Mouse (Mus musculus) MEL (cell line): ENCODE data around the gene Tmem164. TPM values are rescaled to one million over a fixed set of nuclear protein-coding genes. Genes with fewer than 3 reads are reported as not detected.

Experiments
- DNase-seq: peaks from one replicate; pipeline ENCODE4 v3.0.0; 2011; ENCODE audit warnings: low read depth, low spot score
- H3K27ac ChIP-seq: 2 replicates; pipeline ENCODE4 v1.5.1; 2012; ENCODE audit warnings: low read depth, mild to moderate bottlenecking, control low read depth, low read length, moderate library complexity; ENCODE audit not compliant: control insufficient read depth
- H3K27me3 ChIP-seq, 2 experiments: fragments of 150-350 bp in 1 of 2; sonication (generic) in 1 of 2; 2 replicates each; pipeline ENCODE4 v1.6.1; 2012; ENCODE audit warnings: low read length in 2 of 2, mild to moderate bottlenecking in 2 of 2, improper control_type of control experiment in 1 of 2, moderate library complexity in 1 of 2; ENCODE audit not compliant: insufficient read depth in 2 of 2, control insufficient read depth in 1 of 2
- H3K36me3 ChIP-seq, 2 experiments: 2 replicates each; pipeline ENCODE4 v1.6.1; 2012 to 2014; ENCODE audit warnings: low read length in 2 of 2, improper control_type of control experiment in 1 of 2, inconsistent platforms in 1 of 2, mild to moderate bottlenecking in 1 of 2; ENCODE audit not compliant: insufficient read depth in 2 of 2, control insufficient read depth in 1 of 2
- H3K4me1 ChIP-seq, 2 experiments: fragments of 150-350 bp in 1 of 2; sonication (generic) in 1 of 2; 2 replicates each; pipeline ENCODE4 v1.6.1; 2012; ENCODE audit warnings: low read length in 2 of 2, improper control_type of control experiment in 1 of 2, mild to moderate bottlenecking in 1 of 2; ENCODE audit not compliant: insufficient read depth in 2 of 2, control insufficient read depth in 1 of 2
- H3K4me3 ChIP-seq, 2 experiments: fragments of 150-350 bp in 1 of 2; sonication (generic) in 1 of 2; 2 replicates each; pipeline ENCODE4 v1.5.1; 2012; ENCODE audit warnings: low read depth in 2 of 2, low read length in 2 of 2, mild to moderate bottlenecking in 2 of 2, moderate library complexity in 2 of 2, control low read depth in 1 of 2, improper control_type of control experiment in 1 of 2; ENCODE audit not compliant: control insufficient read depth in 1 of 2, insufficient read depth in 1 of 2
- H3K79me2 ChIP-seq: 2 replicates; pipeline ENCODE4 v1.6.1; 2012; ENCODE audit warnings: mild to moderate bottlenecking, low read length, moderate library complexity; ENCODE audit not compliant: control insufficient read depth, poor library complexity, insufficient read depth
- H3K9ac ChIP-seq: 2 replicates; pipeline ENCODE4 v1.6.1; 2012; ENCODE audit warnings: low read depth, mild to moderate bottlenecking, control low read depth, low read length, moderate library complexity; ENCODE audit not compliant: control insufficient read depth, poor library complexity, severe bottlenecking
- H3K9me3 ChIP-seq: fragments of 150-350 bp; sonication (generic); replicated peaks from 2 replicates; pipeline ENCODE4 v1.6.1; 2012; ENCODE audit warnings: mild to moderate bottlenecking, low read length, improper control_type of control experiment, moderate library complexity; ENCODE audit not compliant: insufficient read depth
- CHD2 ChIP-seq: IDR thresholded peaks from 2 replicates; pipeline ENCODE4 v1.6.1; 2011; ENCODE audit warnings: low read length, improper control_type of control experiment
- CTCF ChIP-seq, 3 experiments: IDR thresholded peaks in 2 of 3; conservative IDR thresholded peaks in 1 of 3; 2 replicates each; pipeline ENCODE4 v1.5.1; 2011 to 2012; ENCODE audit warnings: low read length in 3 of 3, low read depth in 2 of 3, mild to moderate bottlenecking in 2 of 3, improper control_type of control experiment in 1 of 3, inconsistent platforms in 1 of 3, mixed read lengths in 1 of 3, moderate library complexity in 1 of 3; ENCODE audit not compliant: control insufficient read depth in 1 of 3, insufficient read depth in 1 of 3, poor library complexity in 1 of 3, severe bottlenecking in 1 of 3
- GATA1 ChIP-seq: IDR thresholded peaks from 2 replicates; pipeline ENCODE4 v1.6.1; 2011; ENCODE audit warnings: low read depth, low read length, improper control_type of control experiment
- HCFC1 ChIP-seq: IDR thresholded peaks from 2 replicates; pipeline ENCODE4 v1.6.1; 2012; ENCODE audit warnings: low read depth, mild to moderate bottlenecking, inconsistent platforms, low read length, improper control_type of control experiment, moderate library complexity
- JUND ChIP-seq: IDR thresholded peaks from 2 replicates; pipeline ENCODE4 v1.6.1; 2011; ENCODE audit warnings: low read depth, mild to moderate bottlenecking, improper control_type of control experiment, low read length
- MAZ ChIP-seq: IDR thresholded peaks from 2 replicates; pipeline ENCODE4 v1.6.1; 2012; ENCODE audit warnings: low read depth, mild to moderate bottlenecking, inconsistent platforms, low read length, improper control_type of control experiment
- MEF2A ChIP-seq: IDR thresholded peaks from 2 replicates; pipeline ENCODE4 v1.6.1; 2014; ENCODE audit warnings: low read depth, mild to moderate bottlenecking, inconsistent platforms, low read length, improper control_type of control experiment; ENCODE audit not compliant: poor library complexity, insufficient replicate concordance, severe bottlenecking; ENCODE audit errors: extremely low read depth
- MXI1 ChIP-seq: IDR thresholded peaks from 2 replicates; pipeline ENCODE4 v1.6.1; 2011; ENCODE audit warnings: mild to moderate bottlenecking, low read depth, low read length, improper control_type of control experiment
- MYB ChIP-seq: IDR thresholded peaks from 2 replicates; pipeline ENCODE4 v1.6.1; 2011; ENCODE audit warnings: mild to moderate bottlenecking, low read depth, low read length, improper control_type of control experiment
- MYC ChIP-seq: IDR thresholded peaks from 2 replicates; pipeline ENCODE4 v1.6.1; 2011; ENCODE audit warnings: low read depth, mild to moderate bottlenecking, low read length, improper control_type of control experiment, moderate library complexity
- POLR2AphosphoS2 ChIP-seq: IDR thresholded peaks from 2 replicates; pipeline ENCODE4 v1.6.1; 2011; ENCODE audit warnings: low read length, improper control_type of control experiment
- POLR2AphosphoS5 ChIP-seq: IDR thresholded peaks from 2 replicates; pipeline ENCODE4 v1.6.1; 2012; ENCODE audit warnings: low read depth, borderline replicate concordance, mild to moderate bottlenecking, inconsistent platforms, low read length, moderate library complexity, mixed read lengths
- RCOR1 ChIP-seq: IDR thresholded peaks from 2 replicates; pipeline ENCODE4 v1.6.1; 2012; ENCODE audit warnings: low read depth, mild to moderate bottlenecking, inconsistent platforms, low read length, improper control_type of control experiment
- TAL1 ChIP-seq: IDR thresholded peaks from 2 replicates; pipeline ENCODE4 v1.6.1; 2012; ENCODE audit warnings: mild to moderate bottlenecking, inconsistent platforms, low read length, moderate library complexity, mixed read lengths
- USF1 ChIP-seq: IDR thresholded peaks from 2 replicates; pipeline ENCODE4 v1.6.1; 2014; ENCODE audit warnings: low read depth, mild to moderate bottlenecking, inconsistent platforms, low read length, improper control_type of control experiment, moderate library complexity
- ZC3H11A ChIP-seq: IDR thresholded peaks from 2 replicates; pipeline ENCODE4 v1.6.1; 2012; ENCODE audit warnings: low read depth, mild to moderate bottlenecking, inconsistent platforms, low read length, improper control_type of control experiment
- ZKSCAN1 ChIP-seq: IDR thresholded peaks from 2 replicates; pipeline ENCODE4 v1.6.1; 2012; ENCODE audit warnings: low read depth, mild to moderate bottlenecking, inconsistent platforms, low read length, improper control_type of control experiment, moderate library complexity
- polyA plus RNA-seq, 2 experiments: library from polyadenylated mRNA; stranded (reverse) in 1 of 2; unstranded in 1 of 2; fragments of >175 nt in 1 of 2; fragments of >200 nt in 1 of 2; gene quantifications; 2 replicates each; pipeline versions ENCODE4 v1.2.1 to v1.2.4; 2012; ENCODE audit warnings: low replicate concordance in 2 of 2, low read depth in 1 of 2; ENCODE audit not compliant: insufficient read length in 2 of 2, insufficient read depth in 1 of 2, missing spikeins in 1 of 2
- total RNA-seq: library from RNA; depleted of rRNA; stranded (reverse); fragments of 300-350 nt; gene quantifications from 2 replicates; pipeline ENCODE4 v1.2.3, GENCODE M21; 2012

Tmem164 gene
- total and polyA plus RNA-seq, 3 experiments, result 34.3 to 92.4 (median 72.8) TPM

DNA sequence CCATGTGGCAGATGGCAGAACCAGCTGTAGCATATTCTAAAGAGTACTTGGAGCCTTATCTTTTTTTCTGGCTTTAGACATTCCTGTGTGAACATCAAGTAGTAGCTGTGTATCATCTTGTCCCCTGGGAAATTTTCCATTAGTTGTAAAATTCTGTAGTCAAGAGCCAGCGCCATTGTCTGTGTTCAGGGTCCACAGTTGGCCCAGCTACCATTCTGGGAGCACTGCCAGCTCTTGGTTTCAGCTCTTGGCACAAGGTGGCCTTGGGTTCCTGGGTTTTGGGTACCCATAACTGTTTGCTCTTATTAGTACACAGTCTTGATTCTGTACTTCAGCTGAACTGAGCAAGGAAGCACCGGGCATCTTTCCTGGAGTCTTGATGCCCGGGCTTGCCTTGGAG, 123.4 kb downstream of the Tmem164 start:
- no peak overlapping the region for H3K27ac ChIP-seq
- H3K9me3 ChIP-seq, result no peaks in the 10 kb centered on the region
- no peaks in the 10 kb centered on the region for H3K27me3 ChIP-seq
- H3K4me3 ChIP-seq, result no peak overlapping the region
- H3K79me2 ChIP-seq, result 0 out of 2 replicates have a peak, but pooled peaks cover 3% of the 10 kb centered on the region
- no peak for DNase-seq
- peaks cover 5 to 8% of the 10 kb centered on the region in 2 experiments; a peak in 3 of 4 replicates for H3K36me3 ChIP-seq
- no peaks in the 10 kb centered on the region; a peak in 1 of 4 replicates for H3K4me1 ChIP-seq
- TF ChIP-seq USF1, result no peak
- no peak for TF ChIP-seq CHD2
- TF ChIP-seq RCOR1, result no peak
- no peak for TF ChIP-seq MYC
- TF ChIP-seq HCFC1, result no peak
- H3K9ac ChIP-seq, result no peak overlapping the region

DNA sequence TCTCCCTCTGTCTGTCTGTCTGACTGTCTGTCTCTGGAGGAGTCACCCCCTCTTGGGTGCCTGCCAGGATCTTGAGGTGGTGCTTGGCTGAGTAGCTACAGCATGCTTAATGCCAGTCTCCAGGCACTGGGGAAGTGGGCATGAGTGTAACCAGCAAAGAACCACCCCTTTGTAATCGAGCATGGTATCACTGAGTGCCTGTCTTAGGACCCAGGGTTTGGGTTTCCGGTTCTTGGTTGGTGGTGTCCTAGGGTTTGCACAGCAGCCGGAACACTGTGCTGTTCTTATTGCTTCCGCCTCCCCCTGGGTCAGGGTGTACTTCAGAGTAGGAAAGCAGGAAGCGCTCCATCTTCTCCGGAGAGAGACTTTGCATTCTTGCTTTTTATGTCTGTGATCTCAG, 124.9 kb downstream of the Tmem164 start:
- TF ChIP-seq MYB (no peak), ZKSCAN1 (no peak), MEF2A (no peak), MYC (no peak), MXI1 (no peak), CTCF (IDR thresholded peaks at IDR 0.05 in 2 of 3, conservative IDR thresholded peaks at IDR 0.05 in 1 of 3; ENCODE audit: control insufficient read depth in 1 of 3, insufficient read depth in 1 of 3, low read depth in 2 of 3, low read length in 3 of 3, poor library complexity in 1 of 3, severe bottlenecking in 1 of 3) (no peak), GATA1 (no peak), POLR2AphosphoS2 (no peak), USF1 (no peak), MAZ (no peak), JUND (no peak), POLR2AphosphoS5 (no peak)
- TF ChIP-seq, all 39 proteins: peak for 0
- H3K36me3 ChIP-seq, result peaks cover 5 to 6% of the 10 kb centered on the region in 2 experiments; a peak in 3 of 4 replicates
- no peak overlapping the region for H3K27ac ChIP-seq
- DNase-seq, result no peak
- H3K4me3 ChIP-seq, result no peak overlapping the region
- H3K9ac ChIP-seq, result no peak overlapping the region
- H3K27me3 ChIP-seq, result no peaks in the 10 kb centered on the region
- H3K9me3 ChIP-seq, result no peaks in the 10 kb centered on the region
- H3K4me1 ChIP-seq, result no peaks in the 10 kb centered on the region; a peak in 1 of 4 replicates
- 0 out of 2 replicates have a peak, but pooled peaks cover 3% of the 10 kb centered on the region for H3K79me2 ChIP-seq

DNA sequence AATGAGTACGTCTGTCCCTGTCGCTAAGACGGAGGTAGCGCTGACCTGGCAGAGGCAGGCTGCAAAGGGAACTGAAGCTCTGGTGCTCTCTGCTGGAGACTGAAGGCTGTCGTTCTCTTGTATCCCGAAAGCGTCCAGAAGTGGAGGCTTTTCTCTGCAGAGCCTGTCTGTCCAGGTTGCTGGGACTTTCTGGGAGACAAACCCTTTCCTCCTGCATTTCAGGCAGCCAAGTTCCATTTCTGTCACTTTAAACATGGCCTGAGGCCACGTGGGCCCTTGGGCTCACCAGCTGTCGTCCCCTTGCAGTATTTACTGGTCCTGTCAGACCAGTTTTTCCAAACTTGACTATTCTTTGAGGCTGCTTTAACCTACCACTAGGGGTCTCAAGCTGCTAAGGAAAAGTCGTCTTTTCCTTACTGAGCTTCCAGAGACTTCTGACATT, 125.4 kb downstream of the Tmem164 start:
- Histone ChIP-seq H3K27ac (no peak overlapping the region), H3K27me3 (no peaks in the 10 kb centered on the region), H3K79me2 (0 out of 2 replicates have a peak, but pooled peaks cover 3% of the 10 kb centered on the region), H3K4me3 (no peak overlapping the region), H3K9ac (no peak overlapping the region), H3K36me3 (peaks cover 5 to 6% of the 10 kb centered on the region in 2 experiments; a peak in 3 of 4 replicates), H3K9me3 (no peaks in the 10 kb centered on the region), H3K4me1 (no peaks in the 10 kb centered on the region; a peak in 1 of 4 replicates)
- TF ChIP-seq CTCF (IDR thresholded peaks at IDR 0.05 in 2 of 3, conservative IDR thresholded peaks at IDR 0.05 in 1 of 3; ENCODE audit: control insufficient read depth in 1 of 3, insufficient read depth in 1 of 3, low read depth in 2 of 3, low read length in 3 of 3, poor library complexity in 1 of 3, severe bottlenecking in 1 of 3), result peak in 1 of 3 experiments; percentile 19; a peak in 2 of 6 replicates
- no peak for TF ChIP-seq TAL1
- no peak for TF ChIP-seq ZC3H11A
- no peak for TF ChIP-seq USF1
- no peak for TF ChIP-seq RCOR1
- no peak for DNase-seq
